Mouse (Mus musculus): ENCODE measurements around the gene Sptlc3. TPM values are rescaled to one million over a fixed set of nuclear protein-coding genes. Genes with fewer than 3 reads are reported as not detected.

Sptlc3 gene
- total and polyA plus RNA-seq, 3 experiments = not detected

GRCm38 (mm10) chr2:139629653-139630052 lies 135.9 kb downstream of the Sptlc3 start:
- H3K27me3 ChIP-seq (ENCODE audit: control insufficient read depth in 1 of 2, insufficient read depth in 2 of 2, low read length in 2 of 2) = no peaks in the 10 kb centered on the region
- H3K4me3 ChIP-seq (ENCODE audit: control insufficient read depth in 1 of 2, insufficient read depth in 1 of 2, low read depth in 2 of 2, low read length in 2 of 2) = no peak overlapping the region
- no peaks in the 10 kb centered on the region for H3K79me2 ChIP-seq (ENCODE audit: control insufficient read depth, insufficient read depth, low read length, poor library complexity)
- H3K4me1 ChIP-seq (ENCODE audit: control insufficient read depth in 1 of 2, insufficient read depth in 2 of 2, low read length in 2 of 2) = no peaks in the 10 kb centered on the region
- no peak overlapping the region for H3K9ac ChIP-seq (ENCODE audit: control insufficient read depth, low read depth, low read length, poor library complexity, severe bottlenecking)
- H3K36me3 ChIP-seq (ENCODE audit: control insufficient read depth in 1 of 2, insufficient read depth in 2 of 2, low read length in 2 of 2) = no peaks in the 10 kb centered on the region
- no peak for DNase-seq (ENCODE audit: low read depth, low spot score)
- no peaks in the 10 kb centered on the region for H3K9me3 ChIP-seq (replicated peaks; ENCODE audit: insufficient read depth, low read length)
- TF ChIP-seq SIN3A (IDR thresholded peaks at IDR 0.05; ENCODE audit: low read length) (no peak), KAT2A (conservative IDR thresholded peaks at IDR 0.05; ENCODE audit: low read depth, low read length) (no peak), TCF12 (IDR thresholded peaks at IDR 0.05; ENCODE audit: low read depth, low read length) (no peak), RAD21 (IDR thresholded peaks at IDR 0.05; ENCODE audit: low read depth, low read length) (no peak), BHLHE40 (IDR thresholded peaks at IDR 0.05; ENCODE audit: borderline replicate concordance, low read depth, low read length) (no peak), MEF2A (IDR thresholded peaks at IDR 0.05; ENCODE audit: extremely low read depth, insufficient replicate concordance, low read depth, low read length, poor library complexity, severe bottlenecking) (no peak), MAFK (IDR thresholded peaks at IDR 0.05; ENCODE audit: borderline replicate concordance, low read depth, low read length) (no peak), ZKSCAN1 (IDR thresholded peaks at IDR 0.05; ENCODE audit: low read depth, low read length) (no peak), USF1 (IDR thresholded peaks at IDR 0.05; ENCODE audit: low read depth, low read length) (no peak), USF2 (IDR thresholded peaks at IDR 0.05; ENCODE audit: borderline replicate concordance in 1 of 2, insufficient read depth in 1 of 2, low read depth in 1 of 2, low read length in 2 of 2) (no peak), ETS1 (IDR thresholded peaks at IDR 0.05; ENCODE audit: low read depth, low read length) (no peak), ELF1 (IDR thresholded peaks at IDR 0.05; ENCODE audit: low read depth, low read length) (no peak), E2F4 (IDR thresholded peaks at IDR 0.05; ENCODE audit: borderline replicate concordance, low read depth, low read length) (no peak), MYB (IDR thresholded peaks at IDR 0.05; ENCODE audit: low read depth, low read length) (no peak), ZMIZ1 (IDR thresholded peaks at IDR 0.05; ENCODE audit: low read depth, low read length) (no peak), MAX (IDR thresholded peaks at IDR 0.05; ENCODE audit: low read length) (no peak), ZC3H11A (IDR thresholded peaks at IDR 0.05; ENCODE audit: low read depth, low read length) (no peak), MAZ (IDR thresholded peaks at IDR 0.05; ENCODE audit: low read depth, low read length) (no peak)
- H3K27ac ChIP-seq (ENCODE audit: control insufficient read depth, low read depth, low read length) = no peak overlapping the region

GRCm38 (mm10) chr2:139634506-139634905 lies 140.8 kb downstream of the Sptlc3 start:
- DNase-seq (ENCODE audit: low read depth, low spot score) = no peak
- Histone ChIP-seq H3K27me3 (ENCODE audit: control insufficient read depth in 1 of 2, insufficient read depth in 2 of 2, low read length in 2 of 2) (no peaks in the 10 kb centered on the region), H3K4me3 (ENCODE audit: control insufficient read depth in 1 of 2, insufficient read depth in 1 of 2, low read depth in 2 of 2, low read length in 2 of 2) (no peak overlapping the region), H3K4me1 (ENCODE audit: control insufficient read depth in 1 of 2, insufficient read depth in 2 of 2, low read length in 2 of 2) (no peaks in the 10 kb centered on the region), H3K36me3 (ENCODE audit: control insufficient read depth in 1 of 2, insufficient read depth in 2 of 2, low read length in 2 of 2) (no peaks in the 10 kb centered on the region), H3K9me3 (replicated peaks; ENCODE audit: insufficient read depth, low read length) (no peaks in the 10 kb centered on the region), H3K27ac (ENCODE audit: control insufficient read depth, low read depth, low read length) (no peak overlapping the region), H3K79me2 (ENCODE audit: control insufficient read depth, insufficient read depth, low read length, poor library complexity) (no peaks in the 10 kb centered on the region), H3K9ac (ENCODE audit: control insufficient read depth, low read depth, low read length, poor library complexity, severe bottlenecking) (no peak overlapping the region)
- no peak for TF ChIP-seq MXI1 (IDR thresholded peaks at IDR 0.05; ENCODE audit: low read depth, low read length)
- TF ChIP-seq TAL1 (IDR thresholded peaks at IDR 0.05; ENCODE audit: low read length) = no peak
- no peak for TF ChIP-seq SIN3A (IDR thresholded peaks at IDR 0.05; ENCODE audit: low read length)
- no peak for TF ChIP-seq MYC (IDR thresholded peaks at IDR 0.05; ENCODE audit: low read depth, low read length)
- TF ChIP-seq ZKSCAN1 (IDR thresholded peaks at IDR 0.05; ENCODE audit: low read depth, low read length) = no peak
- TF ChIP-seq MAFK (IDR thresholded peaks at IDR 0.05; ENCODE audit: borderline replicate concordance, low read depth, low read length) = no peak
- no peak for TF ChIP-seq MEF2A (IDR thresholded peaks at IDR 0.05; ENCODE audit: extremely low read depth, insufficient replicate concordance, low read depth, low read length, poor library complexity, severe bottlenecking)
- TF ChIP-seq ZMIZ1 (IDR thresholded peaks at IDR 0.05; ENCODE audit: low read depth, low read length) = no peak
- no peak for TF ChIP-seq SMC3 (IDR thresholded peaks at IDR 0.05; ENCODE audit: low read depth, low read length)
- TF ChIP-seq ETS1 (IDR thresholded peaks at IDR 0.05; ENCODE audit: low read depth, low read length) = no peak
- no peak for TF ChIP-seq MAZ (IDR thresholded peaks at IDR 0.05; ENCODE audit: low read depth, low read length)
- no peak for TF ChIP-seq RAD21 (IDR thresholded peaks at IDR 0.05; ENCODE audit: low read depth, low read length)
- TF ChIP-seq POLR2AphosphoS2 (IDR thresholded peaks at IDR 0.05; ENCODE audit: low read length) = no peak
- no peak for TF ChIP-seq USF1 (IDR thresholded peaks at IDR 0.05; ENCODE audit: low read depth, low read length)
- TF ChIP-seq HCFC1 (IDR thresholded peaks at IDR 0.05; ENCODE audit: low read depth, low read length) = no peak
- no peak for TF ChIP-seq E2F4 (IDR thresholded peaks at IDR 0.05; ENCODE audit: borderline replicate concordance, low read depth, low read length)
- TF ChIP-seq MYB (IDR thresholded peaks at IDR 0.05; ENCODE audit: low read depth, low read length) = no peak

Data from MEL (cell line).